ENCODE assay signal across 8 mouse cellular contexts in genomic region chr8:84892993-84893708, GRCm38 (mm10). TPM values are rescaled to one million over a fixed set of nuclear protein-coding genes. Genes with fewer than 3 reads are reported as not detected.
A peak's percentile ranks its signal among the peaks of the same experiment; 100 is the strongest.
DNase-seq lines count a peak whose midpoint lies in the region; ATAC-seq and TF ChIP-seq lines count a peak whose summit lies in the region.

No protein-coding gene starts in this region.

- peaks cover 9% of the 10 kb centered on the region; the same call in 1 of the 2 replicates for H3K4me1 ChIP-seq in lung, embryonic 14.5 days (ENCODE audit: insufficient read depth)
- H3K4me1 ChIP-seq in forebrain, embryonic 12.5 days: peaks cover 19% of the 10 kb centered on the region
- H3K4me1 ChIP-seq in neural tube, embryonic 14.5 days (ENCODE audit: control insufficient read depth, insufficient read depth, low read length): peaks cover 10% of the 10 kb centered on the region

- H3K4me3 ChIP-seq in lung, embryonic 14.5 days (ENCODE audit: low read depth, low read length): peak overlapping the region; percentile 75
- peak overlapping the region; percentile 68 for H3K4me3 ChIP-seq in forebrain, embryonic 12.5 days (replicated peaks)
- peak overlapping the region; percentile 61 for H3K4me3 ChIP-seq in neural tube, embryonic 14.5 days (ENCODE audit: low read depth, low read length)

- TF ChIP-seq CTCF in lung, embryonic 14.5 days (IDR thresholded peaks at IDR 0.05; ENCODE audit: low read depth): no peak

- DNase-seq in lung, embryonic 14.5 days: no peak
- no peak for DNase-seq in lung, adult 18-20 months
- peak; percentile 66 for DNase-seq in kidney, postnatal 14 days
- DNase-seq in right cerebral cortex, postnatal 14 days: no peak
- no peak for DNase-seq in retina, embryonic 14.5 days (ENCODE audit: low spot score)
- no peak for DNase-seq in thymus, adult 18-20 months

- WGBS in lung, embryonic 14.5 days: 8% methylated on average over 31 of the region's 31 CpGs
- 12% methylated on average over 31 of the region's 31 CpGs for WGBS in forebrain, embryonic 12.5 days
- WGBS in neural tube, embryonic 14.5 days: 12% methylated on average over 31 of the region's 31 CpGs

- H3K27me3 ChIP-seq in lung, embryonic 14.5 days (ENCODE audit: insufficient read depth, low read length): no peaks in the 10 kb centered on the region
- no peaks in the 10 kb centered on the region for H3K27me3 ChIP-seq in forebrain, embryonic 12.5 days
- no peaks in the 10 kb centered on the region for H3K27me3 ChIP-seq in neural tube, embryonic 14.5 days (ENCODE audit: control insufficient read depth, insufficient read depth, low read length)

- peaks cover 19% of the 10 kb centered on the region; the same call in 1 of the 2 replicates for H3K36me3 ChIP-seq in lung, embryonic 14.5 days (ENCODE audit: insufficient read depth)
- H3K36me3 ChIP-seq in forebrain, embryonic 12.5 days (replicated peaks): peaks cover 15% of the 10 kb centered on the region
- H3K36me3 ChIP-seq in neural tube, embryonic 14.5 days (ENCODE audit: control insufficient read depth, insufficient read depth, low read length): peaks cover 9% of the 10 kb centered on the region

- peak; percentile 70; the same call in 1 of the 2 replicates for ATAC-seq in lung, embryonic 14.5 days (ENCODE audit: insufficient read depth)
- peak; percentile 54 for ATAC-seq in forebrain, embryonic 12.5 days (ENCODE audit: low FRiP score)
- ATAC-seq in neural tube, embryonic 14.5 days (ENCODE audit: low read depth): peak; percentile 50

- peak overlapping the region; percentile 94 for H3K4me2 ChIP-seq in lung, embryonic 14.5 days
- peak overlapping the region; percentile 90 for H3K4me2 ChIP-seq in forebrain, embryonic 12.5 days
- H3K4me2 ChIP-seq in neural tube, embryonic 14.5 days (ENCODE audit: low read depth, low read length): peak overlapping the region; percentile 75

- H3K27ac ChIP-seq in lung, embryonic 14.5 days (ENCODE audit: low read depth): peak overlapping the region; percentile 30; the same call in 1 of the 2 replicates
- peak overlapping the region; percentile 54; the same call in 1 of the 2 replicates for H3K27ac ChIP-seq in forebrain, embryonic 12.5 days
- H3K27ac ChIP-seq in neural tube, embryonic 14.5 days (ENCODE audit: low read depth, low read length): no peak overlapping the region

- H3K9ac ChIP-seq in lung, embryonic 14.5 days: peak overlapping the region; percentile 69
- H3K9ac ChIP-seq in forebrain, embryonic 12.5 days: peak overlapping the region; percentile 79
- peak overlapping the region; percentile 63 for H3K9ac ChIP-seq in neural tube, embryonic 14.5 days (replicated peaks; ENCODE audit: low read depth, low read length)

- no peaks in the 10 kb centered on the region for H3K9me3 ChIP-seq in lung, embryonic 14.5 days (ENCODE audit: low read depth, low read length)
- H3K9me3 ChIP-seq in forebrain, embryonic 12.5 days: no peaks in the 10 kb centered on the region
- H3K9me3 ChIP-seq in neural tube, embryonic 14.5 days (ENCODE audit: control insufficient read depth, low read length): no peaks in the 10 kb centered on the region

RNA-seq across cellular contexts. Expression of gene Gcdh, which starts 0.6 kb away (rescaled TPM):
- 28.1 and 30.4 TPM in 2 replicates for polyA plus RNA-seq in lung, embryonic 14.5 days (2014; fragmentation: Nextera tagmentation; extraction: Ambion mirVana)
- polyA plus RNA-seq in forebrain, embryonic 12.5 days (2016; fragmentation: Nextera tagmentation; extraction: Ambion mirVana): 31.1 and 33.2 TPM in 2 replicates
- 33.5 and 34.2 TPM in 2 replicates for polyA plus RNA-seq in neural tube, embryonic 14.5 days (2014; fragmentation: Nextera tagmentation; extraction: Ambion mirVana)

RNA-seq across cellular contexts. Expression of gene Klf1, which starts 8.6 kb away (rescaled TPM):
- polyA plus RNA-seq in lung, embryonic 14.5 days (2014; fragmentation: Nextera tagmentation; extraction: Ambion mirVana): 1.8 and 1.9 TPM in 2 replicates
- polyA plus RNA-seq in forebrain, embryonic 12.5 days (2016; fragmentation: Nextera tagmentation; extraction: Ambion mirVana): 2.4 and 3.5 TPM in 2 replicates
- polyA plus RNA-seq in neural tube, embryonic 14.5 days (2014; fragmentation: Nextera tagmentation; extraction: Ambion mirVana): 0.44 and 0.80 TPM in 2 replicates

RNA-seq across cellular contexts. Expression of gene Dnase2a, which starts 15.2 kb away (rescaled TPM):
- polyA plus RNA-seq in lung, embryonic 14.5 days (2014; fragmentation: Nextera tagmentation; extraction: Ambion mirVana): 12.0 and 15.3 TPM in 2 replicates
- polyA plus RNA-seq in forebrain, embryonic 12.5 days (2016; fragmentation: Nextera tagmentation; extraction: Ambion mirVana): 8.7 and 9.8 TPM in 2 replicates
- 5.0 and 5.3 TPM in 2 replicates for polyA plus RNA-seq in neural tube, embryonic 14.5 days (2014; fragmentation: Nextera tagmentation; extraction: Ambion mirVana)

RNA-seq across cellular contexts. Expression of gene Syce2, which starts 21.2 kb away (rescaled TPM):
- 79.9 and 94.8 TPM in 2 replicates for polyA plus RNA-seq in lung, embryonic 14.5 days (2014; fragmentation: Nextera tagmentation; extraction: Ambion mirVana)
- polyA plus RNA-seq in forebrain, embryonic 12.5 days (2016; fragmentation: Nextera tagmentation; extraction: Ambion mirVana): 76.7 and 82.9 TPM in 2 replicates
- polyA plus RNA-seq in neural tube, embryonic 14.5 days (2014; fragmentation: Nextera tagmentation; extraction: Ambion mirVana): 14.2 and 24.5 TPM in 2 replicates

RNA-seq across cellular contexts. Expression of gene Farsa, which starts 36.4 kb away (rescaled TPM):
- polyA plus RNA-seq in lung, embryonic 14.5 days (2014; fragmentation: Nextera tagmentation; extraction: Ambion mirVana): 92.9 and 103 TPM in 2 replicates
- 110 and 111 TPM in 2 replicates for polyA plus RNA-seq in forebrain, embryonic 12.5 days (2016; fragmentation: Nextera tagmentation; extraction: Ambion mirVana)
- 90.9 and 98.2 TPM in 2 replicates for polyA plus RNA-seq in neural tube, embryonic 14.5 days (2014; fragmentation: Nextera tagmentation; extraction: Ambion mirVana)
